Mouse (Mus musculus) heart, embryonic 13.5 days (tissue): ENCODE data around the gene Lcn5. TPM values are rescaled to one million over a fixed set of nuclear protein-coding genes. Genes with fewer than 3 reads are reported as not detected.
"Not testable (repeated sequence)": the region's sequence is repeated elsewhere in the genome, so short reads cannot be mapped to it uniquely, and the experiment has no call there.

ENCODE experiments used
- ATAC-seq: fragments of 200-750 bp; cut with Nextera tagmentation; 2 replicates; pipeline ENCODE4 v1.8.0; 2017; ENCODE audit warnings: moderate TSS enrichment; ENCODE audit not compliant: insufficient number of reproducible peaks, low FRiP score, low TSS enrichment; ENCODE audit errors: extremely low read depth
- H3K27ac ChIP-seq: fragments of 300-500 bp; sonication (generic); replicated peaks from 2 replicates; pipeline ENCODE4 v1.5.1; 2015; ENCODE audit warnings: moderate library complexity, mild to moderate bottlenecking, inconsistent platforms
- H3K27me3 ChIP-seq: fragments of 300-500 bp; sonication (generic); replicated peaks from 2 replicates; pipeline ENCODE4 v1.6.1; 2015; ENCODE audit warnings: mild to moderate bottlenecking, inconsistent platforms
- H3K36me3 ChIP-seq: fragments of 300-500 bp; sonication (generic); 2 replicates; pipeline ENCODE4 v1.6.1; 2015; ENCODE audit warnings: mild to moderate bottlenecking, inconsistent platforms
- H3K4me1 ChIP-seq: fragments of 300-500 bp; sonication (generic); 2 replicates; pipeline ENCODE4 v1.6.1; 2015; ENCODE audit warnings: inconsistent platforms
- H3K4me2 ChIP-seq: fragments of 300-500 bp; sonication (generic); 2 replicates; pipeline ENCODE4 v1.6.1; 2015; ENCODE audit warnings: inconsistent platforms, mild to moderate bottlenecking, moderate library complexity
- H3K4me3 ChIP-seq: fragments of 300-500 bp; sonication (generic); 2 replicates; pipeline ENCODE4 v1.5.1; 2015; ENCODE audit warnings: moderate library complexity, mild to moderate bottlenecking, inconsistent platforms
- H3K9ac ChIP-seq: fragments of 300-500 bp; sonication (generic); 2 replicates; pipeline ENCODE4 v1.6.1; 2015; ENCODE audit warnings: inconsistent platforms, mild to moderate bottlenecking, moderate library complexity
- H3K9me3 ChIP-seq: fragments of 300-500 bp; sonication (generic); 2 replicates; pipeline ENCODE4 v1.6.1; 2016; ENCODE audit warnings: inconsistent platforms
- WGBS: fragments of 180-500 bp; shearing (Covaris S2); methylation state at CpG from one replicate; pipeline ENCODE4 v1.1.7; 2015; ENCODE audit warnings: mixed read lengths; 5-methylcytosine and 5-hydroxymethylcytosine counted together
- polyA plus RNA-seq: library from polyadenylated mRNA; unstranded; fragments of >200 nt; fragmentation: Nextera tagmentation; extraction: Ambion mirVana; gene quantifications from 2 replicates; pipeline ENCODE4 v1.2.1, GENCODE M21; 2015

The Lcn5 gene
- polyA plus RNA-seq, 1 experiment from 2014 or later, result not detected

DNA sequence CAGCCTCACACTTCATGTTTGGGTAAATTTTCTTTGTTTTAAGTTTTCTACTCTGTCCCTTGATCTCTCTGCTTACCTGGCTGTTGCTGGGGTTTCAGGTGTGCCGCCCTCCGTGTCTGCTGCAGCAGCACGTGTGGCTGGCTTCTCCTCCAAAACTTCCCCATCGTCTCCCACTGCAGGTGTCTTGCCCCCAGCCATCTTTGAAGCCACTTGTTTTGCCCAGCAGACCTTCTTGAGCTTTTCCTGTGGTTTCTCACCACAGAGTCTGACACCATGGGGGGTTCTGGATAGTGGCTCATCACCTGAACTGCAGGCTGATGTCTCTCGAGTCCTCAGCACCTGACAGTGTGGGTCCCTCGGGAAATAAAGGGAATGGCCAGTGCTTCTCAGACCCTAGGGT lies 21.8 kb downstream of the Lcn5 start:
- H3K4me3 ChIP-seq, result no peak overlapping the region
- 68% methylated on average over 6 of the region's 6 CpGs for WGBS
- H3K27me3 ChIP-seq, result peaks cover 10% of the 10 kb centered on the region; the same call in 1 of the 2 replicates
- no peak for ATAC-seq
- no peaks in the 10 kb centered on the region for H3K36me3 ChIP-seq
- no peak overlapping the region for H3K4me2 ChIP-seq
- H3K27ac ChIP-seq, result no peak overlapping the region
- H3K9ac ChIP-seq, result no peak overlapping the region
- H3K9me3 ChIP-seq, result no peaks in the 10 kb centered on the region
- H3K4me1 ChIP-seq, result no peaks in the 10 kb centered on the region

DNA sequence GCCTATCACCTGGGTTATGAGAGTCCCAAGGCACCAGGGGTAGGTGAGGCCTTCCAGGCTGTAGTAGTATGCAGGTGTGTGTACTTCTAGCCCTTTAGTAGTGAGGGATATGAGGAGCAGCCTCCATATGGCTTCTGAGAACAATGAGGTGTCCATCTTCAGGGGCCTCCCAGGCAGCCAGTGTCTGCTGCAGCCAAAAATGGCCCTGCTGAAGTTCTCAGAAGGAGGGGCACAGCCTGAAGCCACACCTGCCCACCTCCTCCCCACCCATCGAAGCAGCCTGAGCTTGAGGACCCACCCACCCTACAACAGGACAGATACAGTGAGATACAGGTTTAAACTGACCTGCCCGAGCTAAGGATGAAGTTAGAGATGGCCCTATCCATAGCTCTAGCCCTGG lies 24.7 kb downstream of the Lcn5 start, which contains the start of gene Lcn10:
Gene Lcn10 (plus strand): TSS at position 301 of the 400 bp plus-strand sequence.
- Histone ChIP-seq H3K9ac (no peak within 1 kb of the TSS), H3K27ac (no peak within 1 kb of the TSS), H3K27me3 (peaks cover 10% of the 10 kb centered on the region; the same call in 1 of the 2 replicates), H3K4me2 (no peak within 1 kb of the TSS), H3K9me3 (no peaks in the 10 kb centered on the region), H3K4me1 (no peaks in the 10 kb centered on the region), H3K36me3 (no peaks in the 10 kb centered on the region), H3K4me3 (no peak within 1 kb of the TSS)
- no peak for ATAC-seq
- 50% methylated on average over 2 of the region's 2 CpGs for WGBS

DNA sequence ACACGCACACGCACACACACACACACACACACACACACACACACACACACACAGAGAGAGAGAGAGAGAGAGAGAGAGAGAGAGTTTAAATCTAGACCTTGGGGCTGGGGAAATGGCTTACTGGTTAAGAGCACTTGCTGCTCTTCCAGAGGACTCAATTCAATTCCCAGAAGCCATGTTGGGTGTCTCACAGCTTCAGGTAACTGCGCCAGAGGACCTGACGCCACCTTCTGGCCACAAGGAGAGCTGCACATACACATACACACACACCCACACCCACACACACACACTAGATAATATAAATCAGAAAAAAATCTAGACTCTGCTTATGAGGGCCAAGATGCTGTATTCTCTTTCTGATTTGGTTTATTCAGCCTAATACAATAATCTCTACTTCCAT lies 29.2 kb downstream of the Lcn5 start:
- Histone ChIP-seq H3K9me3 (no peaks in the 10 kb centered on the region), H3K27ac (no peak overlapping the region), H3K9ac (no peak overlapping the region), H3K4me1 (no peaks in the 10 kb centered on the region), H3K4me3 (no peak overlapping the region), H3K36me3 (no peaks in the 10 kb centered on the region), H3K27me3 (no peaks in the 10 kb centered on the region; the same call in 1 of the 2 replicates), H3K4me2 (no peak overlapping the region)
- no peak for ATAC-seq
- WGBS, result 44% methylated on average over 3 of the region's 4 CpGs

DNA sequence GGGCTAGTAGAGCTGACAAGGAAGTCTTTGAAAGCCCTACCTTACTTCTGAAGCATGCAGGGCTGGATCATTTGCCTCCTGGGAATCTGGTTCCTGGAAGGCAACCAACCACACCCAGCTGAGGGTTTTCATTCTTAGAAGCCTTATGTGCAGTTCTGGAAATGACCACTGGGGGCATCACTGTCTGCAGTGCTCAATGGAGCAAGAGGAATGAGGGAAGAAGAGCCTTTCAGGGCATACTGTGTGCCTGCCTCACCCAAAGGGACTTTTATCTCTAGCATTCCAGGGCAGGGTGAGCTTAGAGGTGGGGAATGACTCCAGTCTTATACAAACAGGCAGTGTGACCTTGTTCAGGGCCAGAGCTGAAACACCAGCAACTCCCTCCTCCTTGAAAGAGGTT lies 36.9 kb downstream of the Lcn5 start:
- H3K4me2 ChIP-seq, result no peak overlapping the region
- H3K27ac ChIP-seq, result no peak overlapping the region
- H3K4me1 ChIP-seq, result no peaks in the 10 kb centered on the region
- H3K36me3 ChIP-seq, result no peaks in the 10 kb centered on the region
- H3K9me3 ChIP-seq, result no peaks in the 10 kb centered on the region
- no peak for ATAC-seq
- H3K9ac ChIP-seq, result no peak overlapping the region
- H3K27me3 ChIP-seq, result peaks cover 6% of the 10 kb centered on the region; the same call in 1 of the 2 replicates
- no peak overlapping the region for H3K4me3 ChIP-seq

DNA sequence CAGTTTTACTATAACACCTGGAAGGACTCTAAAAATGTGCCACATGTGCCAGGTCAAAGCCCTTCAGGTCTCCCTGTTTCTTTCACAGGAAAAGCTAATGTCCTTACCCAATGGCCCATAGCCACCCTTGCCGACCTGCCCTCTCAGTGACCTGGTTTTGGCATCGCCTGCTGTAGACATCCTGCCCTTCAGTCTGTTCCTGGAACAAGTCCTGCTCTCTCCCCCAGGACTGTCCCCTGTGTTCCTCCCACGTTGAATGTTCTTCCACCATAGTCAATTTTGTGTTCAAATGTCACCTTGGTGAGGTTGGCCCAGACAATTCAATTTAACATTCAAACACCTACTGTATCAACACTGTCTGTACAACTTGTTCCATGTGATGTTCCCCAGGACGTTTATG lies 39.2 kb downstream of the Lcn5 start:
- Histone ChIP-seq H3K9ac (no peak overlapping the region), H3K4me2 (no peak overlapping the region), H3K27me3 (0 out of 2 replicates have a peak, but pooled peaks cover 6% of the 10 kb centered on the region), H3K4me3 (no peak overlapping the region), H3K9me3 (no peaks in the 10 kb centered on the region), H3K36me3 (no peaks in the 10 kb centered on the region), H3K4me1 (no peaks in the 10 kb centered on the region), H3K27ac (no peak overlapping the region)
- no peak for ATAC-seq
- 43% methylated on average over 4 of the region's 4 CpGs for WGBS

DNA sequence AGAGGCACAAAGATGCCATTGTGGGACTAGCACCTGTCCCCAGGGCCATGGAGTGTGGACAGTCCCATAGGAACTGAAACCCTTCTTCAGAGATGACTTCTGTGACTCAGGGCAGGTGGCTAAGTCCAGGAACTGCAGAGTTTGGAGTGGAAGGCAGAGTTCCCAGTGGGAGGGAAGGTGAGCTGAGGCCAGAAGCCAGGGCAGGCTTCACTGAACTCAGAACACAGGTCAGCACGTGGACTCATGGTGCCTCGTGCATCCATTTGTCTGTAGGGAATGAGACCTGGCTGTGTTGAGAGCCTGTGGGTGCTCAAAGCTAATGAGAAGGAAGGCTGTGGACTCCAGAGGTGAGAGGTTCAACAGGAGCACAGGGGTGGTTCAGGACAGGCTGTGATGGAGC lies 40.9 kb downstream of the Lcn5 start:
- Histone ChIP-seq H3K27ac (no peak overlapping the region), H3K4me3 (no peak overlapping the region), H3K4me1 (0 out of 2 replicates have a peak, but pooled peaks cover under 1% of the 10 kb centered on the region), H3K9ac (no peak overlapping the region), H3K36me3 (no peaks in the 10 kb centered on the region), H3K4me2 (no peak overlapping the region), H3K27me3 (no peaks in the 10 kb centered on the region), H3K9me3 (no peaks in the 10 kb centered on the region)
- no peak for ATAC-seq
- WGBS, result 75% methylated on average over 2 of the region's 2 CpGs

DNA sequence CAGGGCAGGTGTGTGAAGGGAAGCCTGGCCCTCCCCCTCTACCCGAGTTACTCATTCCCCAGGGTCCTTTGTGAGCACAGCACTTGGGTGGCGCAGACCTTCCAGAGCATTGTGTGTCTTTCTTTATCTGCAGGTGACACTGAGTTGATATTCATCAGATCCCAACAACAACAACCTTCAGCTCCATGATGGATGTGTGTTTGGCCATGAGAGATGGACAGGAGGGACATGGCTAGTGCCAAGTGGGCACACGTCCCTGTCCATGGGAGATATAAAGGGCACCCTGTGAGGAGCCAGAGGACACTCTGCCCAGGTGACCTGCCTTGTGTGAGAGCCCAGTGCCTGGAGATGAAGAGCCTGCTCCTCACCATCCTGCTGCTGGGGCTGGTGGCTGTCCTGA lies 42.0 kb downstream of the Lcn5 start, which contains the start of gene Obp2a:
Gene Obp2a (plus strand): TSS at position 301 of the 400 bp plus-strand sequence.
- H3K4me1 ChIP-seq, H3K4me3 ChIP-seq, ATAC-seq, H3K36me3 ChIP-seq, H3K9ac ChIP-seq, H3K4me2 ChIP-seq, H3K9me3 ChIP-seq, H3K27me3 ChIP-seq, H3K27ac ChIP-seq: not testable (repeated sequence)
- 67% methylated on average over 3 of the region's 3 CpGs for WGBS

DNA sequence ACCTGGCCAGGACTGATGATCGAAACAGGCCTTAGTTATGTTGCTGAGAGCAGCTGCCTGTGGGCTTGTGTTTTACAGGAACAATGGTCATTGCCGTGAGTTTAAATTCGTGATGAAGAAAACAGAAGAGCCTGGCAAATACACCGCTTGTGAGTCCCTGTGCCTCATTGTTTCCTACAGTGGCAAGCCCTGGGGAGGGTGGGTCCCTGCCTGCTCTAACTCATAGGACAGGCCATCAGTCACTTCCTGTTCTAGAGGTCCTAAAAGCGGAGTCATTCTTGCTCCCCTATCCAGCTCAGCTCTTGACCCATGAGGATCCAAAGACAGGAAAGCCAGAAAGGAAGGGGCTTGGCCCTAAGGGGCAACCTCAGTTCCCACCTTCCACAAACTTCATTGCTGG lies 43.2 kb downstream of the Lcn5 start:
- H3K27ac ChIP-seq, result no peak overlapping the region
- 67% methylated on average over 5 of the region's 5 CpGs for WGBS
- no peak for ATAC-seq
- H3K27me3 ChIP-seq, result no peaks in the 10 kb centered on the region
- no peak overlapping the region for H3K4me3 ChIP-seq
- H3K4me1 ChIP-seq, result 0 out of 2 replicates have a peak, but pooled peaks cover 5% of the 10 kb centered on the region
- H3K9me3 ChIP-seq, result no peaks in the 10 kb centered on the region
- no peaks in the 10 kb centered on the region for H3K36me3 ChIP-seq
- no peak overlapping the region for H3K9ac ChIP-seq
- H3K4me2 ChIP-seq, result no peak overlapping the region

DNA sequence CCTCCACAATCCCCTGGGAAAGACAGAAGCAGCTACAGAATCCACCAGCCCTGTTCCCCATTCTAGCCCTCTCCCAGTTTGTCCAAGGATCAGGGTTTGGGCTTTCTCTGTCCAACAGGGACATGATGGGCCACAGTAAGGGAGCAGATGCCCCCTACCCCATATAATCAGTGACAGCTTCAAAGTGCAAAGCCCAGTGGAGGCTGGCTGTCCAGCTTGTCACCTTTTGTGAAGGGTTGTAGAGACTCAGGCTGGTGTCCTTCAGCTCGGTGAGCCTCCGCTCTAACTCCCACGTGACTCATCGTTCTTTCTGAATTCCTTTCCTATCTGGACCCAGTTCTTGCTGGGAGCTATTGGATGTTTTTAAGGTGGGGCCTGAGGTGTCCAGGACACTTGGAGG lies 46.0 kb downstream of the Lcn5 start:
- 42% methylated on average over 4 of the region's 4 CpGs for WGBS
- H3K27ac ChIP-seq, result no peak overlapping the region
- no peaks in the 10 kb centered on the region for H3K27me3 ChIP-seq
- H3K36me3 ChIP-seq, result no peaks in the 10 kb centered on the region
- no peaks in the 10 kb centered on the region for H3K9me3 ChIP-seq
- no peak overlapping the region for H3K9ac ChIP-seq
- peaks cover 14% of the 10 kb centered on the region for H3K4me1 ChIP-seq
- H3K4me2 ChIP-seq, result no peak overlapping the region
- ATAC-seq, result no peak
- no peak overlapping the region for H3K4me3 ChIP-seq

DNA sequence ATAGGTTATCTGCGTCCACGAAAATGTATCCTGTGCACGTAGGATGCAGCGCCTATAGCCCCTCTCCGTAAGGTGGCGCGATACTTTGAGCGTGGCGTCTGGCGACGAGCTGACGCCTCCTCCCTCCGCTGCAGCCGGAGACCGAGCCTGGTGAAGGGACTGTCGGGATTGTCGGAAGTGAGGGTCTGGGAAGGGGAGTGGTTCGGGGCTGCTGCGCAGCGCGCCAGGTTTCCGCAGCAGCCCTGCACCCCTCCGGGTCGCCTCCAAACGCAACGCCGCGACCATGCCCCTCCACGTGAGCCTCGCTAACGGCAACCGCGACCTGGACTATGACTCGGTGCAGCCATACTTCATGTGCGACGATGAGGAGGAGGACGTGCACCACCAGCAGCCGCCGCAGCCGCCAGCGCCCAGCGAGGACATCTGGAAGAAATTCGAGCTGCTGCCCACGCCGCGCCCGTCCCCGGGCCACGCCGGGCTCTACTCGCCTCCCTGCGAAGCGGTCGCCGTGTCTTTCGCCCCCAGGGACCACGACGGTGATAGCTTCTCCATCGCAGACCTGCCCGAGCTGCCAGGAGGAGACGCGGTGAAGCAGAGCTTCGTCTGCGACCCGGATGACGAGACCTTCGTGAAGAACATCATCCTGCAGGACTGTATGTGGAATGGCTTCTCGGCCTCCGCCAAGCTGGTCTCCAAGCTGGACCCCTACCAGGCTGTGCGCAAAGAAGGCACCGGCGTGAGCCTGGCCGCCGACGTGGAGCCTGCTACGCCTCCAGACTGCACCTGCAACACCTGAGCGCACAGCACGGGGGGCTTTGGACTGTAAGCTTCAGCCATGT lies 49.1 kb downstream of the Lcn5 start, which contains the start of gene Bmyc:
Gene Bmyc (plus strand): TSS at position 97 of the 839 bp plus-strand sequence.
- peak within 1 kb of the TSS; percentile 81 for H3K4me3 ChIP-seq
- H3K9me3 ChIP-seq, result no peaks in the 10 kb centered on the region
- peak within 1 kb of the TSS; percentile 97 for H3K4me2 ChIP-seq
- H3K27ac ChIP-seq, result peak within 1 kb of the TSS; percentile 70
- peaks cover 14% of the 10 kb centered on the region for H3K4me1 ChIP-seq
- no peaks in the 10 kb centered on the region for H3K27me3 ChIP-seq
- ATAC-seq, result peak; percentile 71; the same call in 1 of the 2 replicates
- under 1% methylated on average over 78 of the region's 78 CpGs for WGBS
- H3K9ac ChIP-seq, result peak within 1 kb of the TSS; percentile 91
- no peaks in the 10 kb centered on the region for H3K36me3 ChIP-seq

DNA sequence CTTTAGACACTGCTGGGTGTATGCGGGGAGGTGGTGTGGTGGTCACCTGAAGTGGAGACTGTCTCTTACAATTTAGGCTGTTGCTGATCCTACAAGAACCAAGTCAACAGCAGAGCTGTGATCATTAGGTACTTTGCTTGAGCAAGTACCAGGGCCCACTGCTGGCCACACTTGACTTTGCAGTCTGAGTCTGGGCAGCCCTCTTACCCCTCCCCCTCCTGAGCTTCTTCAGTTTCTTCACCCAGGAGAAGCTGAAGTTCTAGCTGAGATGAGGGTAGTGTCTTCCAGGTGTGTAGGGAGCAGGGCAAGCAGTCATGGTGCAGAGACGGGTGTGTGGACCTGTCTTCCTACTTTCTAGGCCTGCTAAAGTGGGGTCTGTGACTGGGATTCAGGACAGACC lies 50.4 kb downstream of the Lcn5 start:
- Histone ChIP-seq H3K27ac (no peak overlapping the region), H3K9ac (no peak overlapping the region; the same call in 1 of the 2 replicates), H3K4me3 (0 out of 2 replicates have a peak overlapping the region, but pooled peaks have one; percentile 8), H3K36me3 (no peaks in the 10 kb centered on the region), H3K9me3 (no peaks in the 10 kb centered on the region), H3K27me3 (no peaks in the 10 kb centered on the region), H3K4me2 (peak overlapping the region; percentile 97), H3K4me1 (peaks cover 14% of the 10 kb centered on the region)
- no peak for ATAC-seq
- 65% methylated on average over 2 of the region's 2 CpGs for WGBS

DNA sequence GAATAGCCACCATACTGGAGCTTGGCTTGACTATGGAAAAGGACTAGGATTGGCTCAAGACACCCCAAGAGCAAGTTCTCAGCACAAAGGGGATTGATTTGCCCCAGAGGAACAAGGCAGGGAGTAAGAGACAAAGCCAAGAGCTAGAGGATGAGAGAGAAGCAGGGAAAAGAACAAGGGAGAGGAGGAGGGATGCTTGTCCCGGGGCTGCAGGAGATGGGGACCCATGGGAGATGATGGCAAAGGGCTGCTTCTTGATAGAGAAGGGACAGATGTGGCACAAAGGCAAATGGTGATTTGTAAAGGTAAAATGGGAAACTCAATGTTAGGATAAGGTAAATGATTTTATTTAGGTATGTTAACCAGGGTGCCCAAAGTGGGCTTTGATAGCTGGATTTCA lies 51.3 kb downstream of the Lcn5 start:
- not testable (repeated sequence) for ATAC-seq, H3K27me3 ChIP-seq, H3K9me3 ChIP-seq, H3K36me3 ChIP-seq, H3K4me2 ChIP-seq, H3K27ac ChIP-seq, H3K4me3 ChIP-seq, H3K9ac ChIP-seq
- H3K4me1 ChIP-seq, result peaks cover 10% of the 10 kb centered on the region
- 82% methylated on average over 1 of the region's 1 CpGs for WGBS
